Mouse (Mus musculus) CH12.LX (cell line): ENCODE measurements around the gene Tcte1. TPM values are rescaled to one million over a fixed set of nuclear protein-coding genes. Genes with fewer than 3 reads are reported as not detected.

Experiments used
- DNase-seq: peaks from one replicate; pipeline ENCODE4 v3.0.0-alpha.2; 2013; ENCODE audit errors: extremely low read depth
- H3K27ac ChIP-seq: 2 replicates; pipeline ENCODE4 v1.5.1; 2012; ENCODE audit warnings: low read depth, mild to moderate bottlenecking, control low read depth, moderate library complexity; ENCODE audit not compliant: insufficient read depth
- H3K27me3 ChIP-seq: replicated peaks from 2 replicates; pipeline ENCODE3; 2012; ENCODE audit warnings: inconsistent platforms
- H3K36me3 ChIP-seq, 2 experiments: replicated peaks in 1 of 2; 2 replicates each; pipeline versions ENCODE3 to v1.6.1; 2012; ENCODE audit warnings: inconsistent platforms in 1 of 2, low read length in 1 of 2, mild to moderate bottlenecking in 1 of 2, mixed read lengths in 1 of 2, moderate library complexity in 1 of 2; ENCODE audit not compliant: control insufficient read depth in 1 of 2, insufficient read depth in 1 of 2
- H3K4me1 ChIP-seq, 2 experiments: 2 replicates each; pipeline ENCODE4 v1.6.1; 2012; ENCODE audit warnings: inconsistent platforms in 1 of 2, moderate library complexity in 1 of 2; ENCODE audit not compliant: insufficient read depth in 2 of 2, control insufficient read depth in 1 of 2
- H3K4me2 ChIP-seq: 2 replicates; pipeline ENCODE4 v1.6.1; 2012; ENCODE audit warnings: low read depth, mild to moderate bottlenecking, control low read depth; ENCODE audit not compliant: poor library complexity, insufficient read depth, severe bottlenecking
- H3K4me3 ChIP-seq, 3 experiments: fragments of 150-350 bp in 1 of 3; sonication (generic) in 1 of 3; replicated peaks in 1 of 3; 2 replicates each; pipeline versions ENCODE3 to v1.5.1; 2011 to 2012; ENCODE audit warnings: low read depth in 2 of 3, low read length in 2 of 3, mild to moderate bottlenecking in 2 of 3, moderate library complexity in 2 of 3, control low read depth in 1 of 3, improper control_type of control experiment in 1 of 3, inconsistent platforms in 1 of 3, mixed read lengths in 1 of 3; ENCODE audit not compliant: poor library complexity in 1 of 3
- H3K79me2 ChIP-seq: replicated peaks from 2 replicates; pipeline ENCODE4 v1.6.1; 2012; ENCODE audit warnings: mild to moderate bottlenecking, moderate library complexity; ENCODE audit not compliant: control insufficient read depth, poor library complexity, insufficient read depth, severe bottlenecking; ENCODE audit errors: extremely low read depth
- H3K9ac ChIP-seq: 2 replicates; pipeline ENCODE4 v1.6.1; 2012; ENCODE audit warnings: low read depth, mild to moderate bottlenecking, control low read depth, moderate library complexity; ENCODE audit not compliant: insufficient read depth
- H3K9me3 ChIP-seq: replicated peaks from 2 replicates; pipeline ENCODE3; 2012; ENCODE audit warnings: low read length, inconsistent platforms, mixed read lengths
- BHLHE40 ChIP-seq: IDR thresholded peaks from 2 replicates; pipeline ENCODE4 v1.6.1; 2011; ENCODE audit warnings: mild to moderate bottlenecking, low read depth, low read length, improper control_type of control experiment
- CHD1 ChIP-seq: IDR thresholded peaks from 2 replicates; pipeline ENCODE4 v1.6.1; 2012; ENCODE audit warnings: low read depth, low read length, improper control_type of control experiment, inconsistent platforms
- CHD2 ChIP-seq: IDR thresholded peaks from 2 replicates; pipeline ENCODE4 v1.6.1; 2011; ENCODE audit warnings: low read length, improper control_type of control experiment
- CTCF ChIP-seq, 2 experiments: IDR thresholded peaks in 1 of 2; conservative IDR thresholded peaks in 1 of 2; 2 replicates each; pipeline ENCODE4 v1.5.1; 2011 to 2012; ENCODE audit warnings: low read depth in 2 of 2, low read length in 2 of 2, improper control_type of control experiment in 1 of 2, inconsistent platforms in 1 of 2, mild to moderate bottlenecking in 1 of 2, moderate library complexity in 1 of 2
- E2F4 ChIP-seq: IDR thresholded peaks from 2 replicates; pipeline ENCODE4 v1.6.1; 2011; ENCODE audit warnings: low read depth, low read length, improper control_type of control experiment; ENCODE audit not compliant: insufficient replicate concordance
- ELF1 ChIP-seq: IDR thresholded peaks from 2 replicates; pipeline ENCODE4 v1.6.1; 2014; ENCODE audit warnings: low read depth, mild to moderate bottlenecking, inconsistent platforms, low read length, improper control_type of control experiment
- EP300 ChIP-seq: IDR thresholded peaks from 2 replicates; pipeline ENCODE4 v1.6.1; 2011; ENCODE audit warnings: low read length, improper control_type of control experiment
- ETS1 ChIP-seq: conservative IDR thresholded peaks from 2 replicates; pipeline ENCODE4 v1.6.1; 2012; ENCODE audit warnings: low read depth, mild to moderate bottlenecking, inconsistent platforms, low read length, improper control_type of control experiment, moderate library complexity
- GABPA ChIP-seq: IDR thresholded peaks from 2 replicates; pipeline ENCODE4 v1.6.1; 2012; ENCODE audit warnings: low read depth, low read length, improper control_type of control experiment, inconsistent platforms; ENCODE audit not compliant: insufficient replicate concordance
- HCFC1 ChIP-seq: IDR thresholded peaks from 2 replicates; pipeline ENCODE4 v1.6.1; 2012; ENCODE audit warnings: low read depth, mild to moderate bottlenecking, inconsistent platforms, low read length, improper control_type of control experiment
- IRF4 ChIP-seq: IDR thresholded peaks from 2 replicates; pipeline ENCODE4 v1.6.1; 2014; ENCODE audit warnings: low read depth, mild to moderate bottlenecking, inconsistent platforms, low read length, improper control_type of control experiment
- JUN ChIP-seq: IDR thresholded peaks from 2 replicates; pipeline ENCODE4 v1.6.1; 2011; ENCODE audit warnings: low read depth, mild to moderate bottlenecking, low read length, improper control_type of control experiment, moderate library complexity; ENCODE audit not compliant: insufficient read depth
- JUND ChIP-seq: conservative IDR thresholded peaks from 2 replicates; pipeline ENCODE4 v1.6.1; 2011; ENCODE audit warnings: low read depth, low read length, improper control_type of control experiment
- KAT2A ChIP-seq: IDR thresholded peaks from 2 replicates; pipeline ENCODE4 v1.6.1; 2012; ENCODE audit warnings: low read length, improper control_type of control experiment, inconsistent platforms; ENCODE audit not compliant: insufficient replicate concordance
- MAFK ChIP-seq: IDR thresholded peaks from 2 replicates; pipeline ENCODE4 v1.6.1; 2011; ENCODE audit warnings: low read length, improper control_type of control experiment; ENCODE audit not compliant: insufficient replicate concordance
- MAX ChIP-seq: IDR thresholded peaks from 2 replicates; pipeline ENCODE4 v1.6.1; 2011; ENCODE audit warnings: low read length, improper control_type of control experiment
- MAZ ChIP-seq: IDR thresholded peaks from 2 replicates; pipeline ENCODE4 v1.6.1; 2012; ENCODE audit warnings: low read depth, mild to moderate bottlenecking, inconsistent platforms, low read length, improper control_type of control experiment, moderate library complexity
- MEF2A ChIP-seq: IDR thresholded peaks from 2 replicates; pipeline ENCODE4 v1.6.1; 2014; ENCODE audit warnings: low read depth, mild to moderate bottlenecking, inconsistent platforms, low read length, improper control_type of control experiment, borderline replicate concordance
- MXI1 ChIP-seq: IDR thresholded peaks from 2 replicates; pipeline ENCODE4 v1.6.1; 2011; ENCODE audit warnings: mild to moderate bottlenecking, low read depth, low read length, improper control_type of control experiment
- MYC ChIP-seq: IDR thresholded peaks from 2 replicates; pipeline ENCODE4 v1.6.1; 2011; ENCODE audit warnings: low read depth, mild to moderate bottlenecking, improper control_type of control experiment, low read length
- NELFE ChIP-seq: IDR thresholded peaks from 2 replicates; pipeline ENCODE4 v1.6.1; 2011; ENCODE audit warnings: low read depth, low read length, improper control_type of control experiment
- NRF1 ChIP-seq: IDR thresholded peaks from 2 replicates; pipeline ENCODE4 v1.6.1; 2014; ENCODE audit warnings: low read depth, mild to moderate bottlenecking, inconsistent platforms, low read length, improper control_type of control experiment, moderate library complexity
- PAX5 ChIP-seq: IDR thresholded peaks from 2 replicates; pipeline ENCODE4 v1.6.1; 2012; ENCODE audit warnings: low read length, inconsistent platforms, mixed read lengths
- POLR2A ChIP-seq: IDR thresholded peaks from 2 replicates; pipeline ENCODE4 v1.6.1; 2011; ENCODE audit warnings: low read depth, mild to moderate bottlenecking, improper control_type of control experiment, low read length
- POLR2AphosphoS2 ChIP-seq: IDR thresholded peaks from 2 replicates; pipeline ENCODE4 v1.6.1; 2011; ENCODE audit warnings: low read depth, low read length, improper control_type of control experiment
- RAD21 ChIP-seq: IDR thresholded peaks from 2 replicates; pipeline ENCODE4 v1.6.1; 2011; ENCODE audit warnings: low read depth, mild to moderate bottlenecking, low read length, improper control_type of control experiment, moderate library complexity
- RCOR1 ChIP-seq: conservative IDR thresholded peaks from 2 replicates; pipeline ENCODE4 v1.6.1; 2012; ENCODE audit warnings: low read depth, mild to moderate bottlenecking, inconsistent platforms, low read length, improper control_type of control experiment
- SIN3A ChIP-seq: IDR thresholded peaks from 2 replicates; pipeline ENCODE4 v1.6.1; 2012; ENCODE audit warnings: low read length, improper control_type of control experiment, inconsistent platforms
- SMC3 ChIP-seq: IDR thresholded peaks from 2 replicates; pipeline ENCODE4 v1.6.1; 2011; ENCODE audit warnings: low read depth, low read length, improper control_type of control experiment
- TBP ChIP-seq: conservative IDR thresholded peaks from 2 replicates; pipeline ENCODE4 v1.6.1; 2011; ENCODE audit warnings: low read depth, low read length, improper control_type of control experiment
- TCF12 ChIP-seq: IDR thresholded peaks from 2 replicates; pipeline ENCODE4 v1.6.1; 2014; ENCODE audit warnings: low read depth, mild to moderate bottlenecking, inconsistent platforms, low read length, improper control_type of control experiment
- UBTF ChIP-seq: IDR thresholded peaks from 2 replicates; pipeline ENCODE4 v1.6.1; 2012; ENCODE audit warnings: low read depth, mild to moderate bottlenecking, inconsistent platforms, low read length, improper control_type of control experiment, moderate library complexity
- USF1 ChIP-seq: IDR thresholded peaks from 2 replicates; pipeline ENCODE4 v1.6.1; 2014; ENCODE audit warnings: low read depth, mild to moderate bottlenecking, inconsistent platforms, low read length, improper control_type of control experiment
- USF2 ChIP-seq: conservative IDR thresholded peaks from 2 replicates; pipeline ENCODE4 v1.6.1; 2011; ENCODE audit warnings: low read depth, low read length, improper control_type of control experiment
- ZC3H11A ChIP-seq: IDR thresholded peaks from 2 replicates; pipeline ENCODE4 v1.6.1; 2012; ENCODE audit warnings: low read depth, mild to moderate bottlenecking, inconsistent platforms, low read length, improper control_type of control experiment
- ZKSCAN1 ChIP-seq: IDR thresholded peaks from 2 replicates; pipeline ENCODE4 v1.6.1; 2012; ENCODE audit warnings: low read depth, inconsistent platforms, low read length, improper control_type of control experiment, borderline replicate concordance
- ZMIZ1 ChIP-seq: IDR thresholded peaks from 2 replicates; pipeline ENCODE4 v1.6.1; 2012; ENCODE audit warnings: low read depth, mild to moderate bottlenecking, inconsistent platforms, low read length, improper control_type of control experiment
- ZNF384 ChIP-seq: IDR thresholded peaks from 2 replicates; pipeline ENCODE4 v1.6.1; 2012; ENCODE audit warnings: low read depth, low read length, improper control_type of control experiment, inconsistent platforms
- dilution Hi-C: fragments of 300-500 bp; cut with MboI; formaldehyde crosslinking; loops from 2 replicates; pipeline ENCODE4 v1.14.3; 2020; ENCODE audit warnings: low sequenced_read_pairs; ENCODE audit not compliant: extremely low pct_unique_long_range_greater_than_20kb, extremely low pct_ligation_motif_present
- in situ Hi-C: fragments of 300-500 bp; cut with MboI; formaldehyde crosslinking; loops from 3 replicates; pipeline ENCODE4 v1.14.3; 2019; ENCODE audit warnings: low sequenced_read_pairs, low pct_ligation_motif_present, low pct_unique_long_range_greater_than_20kb, mixed read lengths
- polyA plus RNA-seq: library from polyadenylated mRNA; unstranded; fragments of >175 nt; gene quantifications from 2 replicates; pipeline ENCODE4 v1.2.1, GENCODE M21; 2012; ENCODE audit warnings: low read depth; ENCODE audit not compliant: insufficient read length
- total RNA-seq, 2 experiments: library from RNA; depleted of rRNA; stranded (reverse); fragments of 300-350 nt in 1 of 2; fragments of >200 nt in 1 of 2; gene quantifications; 2 replicates each; pipeline ENCODE4 v1.2.3; 2012 to 2014

Tcte1 gene
- total and polyA plus RNA-seq, 3 experiments, result not detected

- TF ChIP-seq POLR2A (peak; percentile 69; the same call in 1 of the 2 replicates), ZMIZ1 (peak; percentile 60), ZNF384 (no peak), MXI1 (peak; percentile 95), EP300 (no peak), PAX5 (no peak), MYC (no peak), RCOR1 (no peak), POLR2AphosphoS2 (no peak), SIN3A (peak; percentile 85), NELFE (peak; percentile 66; the same call in 1 of the 2 replicates), JUN (no peak), ETS1 (no peak), USF2 (no peak), JUND (no peak), MEF2A (0 out of 2 replicates have a peak, but pooled peaks have one; percentile 38), TBP (no peak), ELF1 (peak; percentile 81), NRF1 (peak; percentile 43; the same call in 1 of the 2 replicates), HCFC1 (no peak; the same call in 1 of the 2 replicates), RAD21 (no peak), USF1 (no peak), CHD2 (peak; percentile 61), GABPA (no peak), SMC3 (no peak), CTCF (conservative IDR thresholded peaks at IDR 0.05 in 1 of 2, IDR thresholded peaks at IDR 0.05 in 1 of 2; ENCODE audit: low read depth in 2 of 2, low read length in 2 of 2) (no peak), MAZ (0 out of 2 replicates have a peak, but pooled peaks have one; percentile 30), BHLHE40 (no peak), UBTF (no peak), ZC3H11A (no peak), CHD1 (no peak), ZKSCAN1 (no peak), KAT2A (no peak), E2F4 (0 out of 2 replicates have a peak, but pooled peaks have one; percentile 41), MAX (no peak), TCF12 (peak; percentile 56), IRF4 (no peak; the same call in 1 of the 2 replicates), MAFK (no peak)
- TF ChIP-seq, all 38 proteins: peak for 12
- in situ Hi-C loops (loop anchor here (5.0 to 25.0 kb wide), 2 partner anchors 82 to 187 kb away; partner anchors contain the start of genes Capn11 and Nfkbie), dilution Hi-C loops (no loop called here)
- Histone ChIP-seq H3K27ac (no peak within 1 kb of the TSS), H3K4me2 (peak within 1 kb of the TSS; percentile 91), H3K27me3 (peaks cover 6% of the 10 kb centered on the region), H3K36me3 (no peaks in the 10 kb centered on the region), H3K79me2 (no peaks in the 10 kb centered on the region), H3K9me3 (no peaks in the 10 kb centered on the region), H3K4me3 (peak within 1 kb of the TSS; percentile 61 to 70 (median 70)), H3K9ac (peak within 1 kb of the TSS; percentile 55; the same call in 1 of the 2 replicates), H3K4me1 (peaks cover 3 to 42% of the 10 kb centered on the region in 2 experiments; a peak in 2 of 4 replicates)
- peak; percentile 85 for DNase-seq
These were observed 48.4 kb upstream of the Tcte1 start, which contains the start of gene Spats1 for GRCm38 (mm10) chr17:45474669-45475465. Spats1 (minus strand) TSS chr17:45475415.
